Mouse (Mus musculus) bone marrow macrophage, adult 2 months (primary cell): ENCODE measurements at regions not wholly inside any gene's neighbourhood (a gene's known extent, or its start where the extent isn't known, plus 50 kb on each side); places are given as distances from the start of the nearest gene placed in this dataset.

Experiments used
- CTCF ChIP-seq: IDR thresholded peaks from 2 replicates; pipeline ENCODE4 v1.5.1; 2012; ENCODE audit warnings: low read depth, mild to moderate bottlenecking, low read length, moderate library complexity
- POLR2A ChIP-seq: IDR thresholded peaks from 2 replicates; pipeline ENCODE4 v1.6.1; 2012; ENCODE audit warnings: mild to moderate bottlenecking, low read depth, low read length, borderline replicate concordance

GRCm38 (mm10) chr9:92950092-92950491 lies 408.1 kb downstream of the Plod2 start:
- TF ChIP-seq POLR2A (no peak), CTCF (no peak)
